Mouse (Mus musculus): Measurements from ENCODE around the gene AU022252. TPM values are rescaled to one million over a fixed set of nuclear protein-coding genes. Genes with fewer than 3 reads are reported as not detected.

AU022252 gene
- polyA plus RNA-seq, 1 experiment: 17.1 TPM

DNA sequence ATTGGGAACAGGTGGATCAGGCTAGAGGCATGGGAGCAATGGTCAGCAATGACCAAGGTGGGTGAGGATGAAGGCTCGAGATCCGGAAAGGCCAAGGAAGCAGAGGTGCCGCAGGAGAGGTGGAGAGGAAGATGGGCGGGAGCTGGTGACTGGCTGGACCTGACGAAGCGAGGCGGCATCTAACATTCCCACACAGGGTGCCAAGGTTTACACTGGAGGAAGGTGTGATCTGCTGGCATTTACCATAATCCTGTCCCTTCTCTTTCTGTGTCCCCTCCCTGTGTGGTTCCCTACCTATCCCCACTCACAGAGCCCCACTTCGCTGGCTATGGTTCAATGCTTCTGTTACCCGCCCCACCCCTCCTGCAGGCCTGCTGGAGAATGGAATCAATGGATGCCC, 13.4 kb upstream of the AU022252 start:
- Histone ChIP-seq H3K4me3 (ENCODE audit: insufficient read depth, low read length) (no peak overlapping the region), H3K4me1 (ENCODE audit: control insufficient read depth, insufficient read depth, low read length) (no peaks in the 10 kb centered on the region), H3K27ac (ENCODE audit: insufficient read depth, low read length) (no peak overlapping the region)
- TF ChIP-seq CTCF (IDR thresholded peaks at IDR 0.05; ENCODE audit: borderline replicate concordance, insufficient read depth, low read length): no peak
- TF ChIP-seq POLR2A (IDR thresholded peaks at IDR 0.05; ENCODE audit: low read depth, low read length): no peak

- H3K4me1 ChIP-seq (ENCODE audit: control insufficient read depth, insufficient read depth, low read length): no peaks in the 10 kb centered on the region
- no peak overlapping the region for H3K4me3 ChIP-seq (ENCODE audit: insufficient read depth, low read length)
- H3K27ac ChIP-seq (ENCODE audit: insufficient read depth, low read length): no peak overlapping the region
- TF ChIP-seq CTCF (IDR thresholded peaks at IDR 0.05; ENCODE audit: borderline replicate concordance, insufficient read depth, low read length) (no peak), POLR2A (IDR thresholded peaks at IDR 0.05; ENCODE audit: low read depth, low read length) (no peak)
Measured at GRCm38 (mm10) chr4:119245556-119245955, 13.0 kb upstream of the AU022252 start.

DNA sequence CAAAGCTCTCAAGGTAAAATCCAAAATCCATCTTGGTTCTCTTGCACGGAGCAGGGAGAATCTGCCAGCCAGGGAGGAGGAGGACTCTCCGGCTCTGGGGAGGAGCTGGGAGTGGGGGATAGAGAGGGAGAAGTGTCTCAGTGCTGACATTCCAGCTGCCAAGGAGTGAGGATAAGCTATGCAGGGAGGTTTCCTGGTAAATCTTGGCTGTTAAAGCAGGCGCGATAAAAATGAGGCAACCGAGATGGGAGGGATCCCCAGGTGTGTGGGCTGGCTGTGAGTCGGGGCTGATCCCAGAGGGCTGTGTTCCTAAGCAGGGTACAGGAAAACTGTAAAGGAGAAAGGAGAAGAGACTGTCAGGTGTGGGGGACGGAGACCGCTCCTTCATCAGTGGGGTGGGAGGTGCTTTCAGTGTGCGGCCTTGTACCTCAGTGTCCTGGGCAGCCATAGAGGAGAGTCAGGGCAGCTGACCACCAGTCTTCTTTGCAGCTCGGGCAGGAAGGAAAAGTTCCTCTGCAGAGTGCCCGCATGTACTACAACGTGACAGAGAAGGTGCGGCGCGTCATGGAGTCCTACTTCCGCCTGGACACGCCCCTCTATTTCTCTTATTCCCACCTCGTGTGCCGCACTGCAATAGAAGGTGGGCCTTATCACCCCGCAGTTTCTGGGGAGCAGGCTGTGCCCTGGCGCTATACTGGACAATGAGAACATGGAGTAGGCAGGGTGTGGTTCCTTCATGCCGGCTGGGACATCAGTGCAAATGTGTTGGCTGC, 12.1 kb upstream of the AU022252 start:
- no peak overlapping the region for H3K4me3 ChIP-seq (ENCODE audit: insufficient read depth, low read length)
- no peaks in the 10 kb centered on the region for H3K4me1 ChIP-seq (ENCODE audit: control insufficient read depth, insufficient read depth, low read length)
- TF ChIP-seq POLR2A (IDR thresholded peaks at IDR 0.05; ENCODE audit: low read depth, low read length): no peak
- no peak for TF ChIP-seq CTCF (IDR thresholded peaks at IDR 0.05; ENCODE audit: borderline replicate concordance, insufficient read depth, low read length)
- H3K27ac ChIP-seq (ENCODE audit: insufficient read depth, low read length): no peak overlapping the region

DNA sequence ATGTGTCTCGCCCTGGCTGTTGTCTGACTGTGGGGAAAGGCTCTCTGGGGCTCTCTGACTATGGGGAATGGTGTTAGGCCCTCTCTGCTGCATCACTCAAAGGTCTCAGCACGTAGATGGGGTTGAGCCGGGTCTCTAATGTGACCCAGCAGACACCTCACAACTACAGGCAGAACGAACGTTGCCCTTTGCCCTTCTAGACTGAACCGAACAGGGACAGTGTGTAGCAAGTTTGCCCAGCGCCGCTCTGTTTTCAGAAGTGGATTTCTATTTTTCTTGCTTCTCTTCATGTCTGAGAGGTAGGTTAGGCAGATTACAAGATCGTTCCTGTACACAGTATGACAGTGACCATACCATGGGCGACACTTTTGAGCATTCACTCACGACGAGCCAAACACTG, 10.1 kb upstream of the AU022252 start:
- Histone ChIP-seq H3K27ac (ENCODE audit: insufficient read depth, low read length) (no peak overlapping the region), H3K4me3 (ENCODE audit: insufficient read depth, low read length) (no peak overlapping the region), H3K4me1 (ENCODE audit: control insufficient read depth, insufficient read depth, low read length) (no peaks in the 10 kb centered on the region)
- TF ChIP-seq CTCF (IDR thresholded peaks at IDR 0.05; ENCODE audit: borderline replicate concordance, insufficient read depth, low read length): no peak
- no peak for TF ChIP-seq POLR2A (IDR thresholded peaks at IDR 0.05; ENCODE audit: low read depth, low read length)

- H3K4me1 ChIP-seq (ENCODE audit: control insufficient read depth, insufficient read depth, low read length): no peaks in the 10 kb centered on the region
- H3K27ac ChIP-seq (ENCODE audit: insufficient read depth, low read length): no peak overlapping the region
- no peak overlapping the region for H3K4me3 ChIP-seq (ENCODE audit: insufficient read depth, low read length)
- TF ChIP-seq POLR2A (IDR thresholded peaks at IDR 0.05; ENCODE audit: low read depth, low read length) (no peak), CTCF (IDR thresholded peaks at IDR 0.05; ENCODE audit: borderline replicate concordance, insufficient read depth, low read length) (peak; percentile 48; the same call in 1 of the 2 replicates)
Measured at GRCm38 (mm10) chr4:119241664-119242063, 9.2 kb upstream of the AU022252 start.

DNA sequence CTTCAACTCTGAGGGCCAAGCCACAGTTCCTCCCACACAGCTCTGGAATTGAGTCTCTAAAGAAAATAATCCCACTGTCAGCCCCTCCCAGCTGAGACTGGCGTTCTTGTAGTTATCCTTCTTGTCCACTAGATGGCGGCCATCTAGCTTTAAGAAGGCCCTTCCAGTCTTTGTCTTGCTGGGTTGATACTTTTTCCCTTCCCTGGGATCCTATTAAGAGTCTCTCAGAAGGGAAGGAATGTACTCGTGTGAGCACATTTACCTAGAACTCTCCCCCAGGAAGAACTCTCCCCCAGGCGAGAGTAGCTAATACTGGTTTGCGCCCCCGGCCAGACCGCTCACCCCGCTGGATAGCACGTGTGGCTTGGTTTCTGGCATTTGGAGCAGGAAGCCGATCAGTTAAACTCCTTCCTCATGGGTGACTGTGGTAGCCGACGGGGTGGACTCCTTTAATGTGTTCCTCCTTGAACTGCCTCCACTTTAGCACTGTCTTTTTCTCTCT, 6.7 kb upstream of the AU022252 start:
- H3K4me1 ChIP-seq (ENCODE audit: control insufficient read depth, insufficient read depth, low read length): 0 out of 2 replicates have a peak, but pooled peaks cover 3% of the 10 kb centered on the region
- H3K27ac ChIP-seq (ENCODE audit: insufficient read depth, low read length): no peak overlapping the region; the same call in 1 of the 2 replicates
- H3K4me3 ChIP-seq (ENCODE audit: insufficient read depth, low read length): no peak overlapping the region
- no peak for TF ChIP-seq POLR2A (IDR thresholded peaks at IDR 0.05; ENCODE audit: low read depth, low read length)
- no peak for TF ChIP-seq CTCF (IDR thresholded peaks at IDR 0.05; ENCODE audit: borderline replicate concordance, insufficient read depth, low read length)

DNA sequence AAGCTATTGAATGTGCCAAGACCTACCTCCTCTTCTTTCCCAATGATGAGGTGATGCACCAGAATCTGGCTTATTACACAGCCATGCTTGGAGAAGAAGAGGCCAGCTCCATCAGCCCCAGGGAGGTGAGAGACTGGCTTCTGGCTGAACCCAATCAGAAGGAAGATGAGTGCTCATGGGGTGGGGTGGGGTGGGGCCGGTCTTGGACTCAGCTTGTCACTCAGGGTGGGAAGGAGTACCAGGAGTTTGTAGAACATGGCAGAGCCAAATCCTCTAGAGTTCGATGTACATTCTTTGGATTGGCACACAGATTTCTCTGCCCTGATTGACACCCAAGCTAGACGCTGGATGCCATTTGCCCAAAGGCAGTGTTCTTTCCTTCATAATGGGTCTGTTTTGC, 6.1 kb upstream of the AU022252 start:
- H3K4me3 ChIP-seq (ENCODE audit: insufficient read depth, low read length): no peak overlapping the region
- no peak for TF ChIP-seq CTCF (IDR thresholded peaks at IDR 0.05; ENCODE audit: borderline replicate concordance, insufficient read depth, low read length)
- no peak for TF ChIP-seq POLR2A (IDR thresholded peaks at IDR 0.05; ENCODE audit: low read depth, low read length)
- H3K4me1 ChIP-seq (ENCODE audit: control insufficient read depth, insufficient read depth, low read length): 0 out of 2 replicates have a peak, but pooled peaks cover 3% of the 10 kb centered on the region
- peak overlapping the region; percentile 82 for H3K27ac ChIP-seq (ENCODE audit: insufficient read depth, low read length)

DNA sequence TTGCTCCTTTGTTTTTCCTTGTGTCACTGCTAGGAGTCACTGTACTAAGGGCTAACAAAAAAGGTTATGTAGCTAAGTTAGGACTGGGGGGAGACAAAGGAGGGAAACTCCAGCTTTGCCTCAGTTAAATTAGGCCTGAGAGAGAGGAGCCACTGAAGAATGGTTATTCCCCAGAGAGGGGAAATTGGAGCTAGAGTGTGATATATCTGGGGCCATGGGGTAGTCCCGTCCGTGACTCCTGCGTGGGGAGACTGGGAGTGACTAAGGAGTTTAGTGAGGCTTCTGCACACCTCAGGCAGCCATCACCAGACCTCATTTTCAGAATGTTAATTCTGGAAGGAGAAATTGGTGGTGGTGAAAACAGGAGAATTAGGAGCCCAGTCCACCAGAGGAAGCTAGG, 1.8 kb upstream of the AU022252 start:
- Histone ChIP-seq H3K4me3 (ENCODE audit: insufficient read depth, low read length) (peak overlapping the region; percentile 82), H3K4me1 (ENCODE audit: control insufficient read depth, insufficient read depth, low read length) (0 out of 2 replicates have a peak, but pooled peaks cover 3% of the 10 kb centered on the region), H3K27ac (ENCODE audit: insufficient read depth, low read length) (0 out of 2 replicates have a peak overlapping the region, but pooled peaks have one; percentile 73)
- TF ChIP-seq CTCF (IDR thresholded peaks at IDR 0.05; ENCODE audit: borderline replicate concordance, insufficient read depth, low read length): no peak
- no peak for TF ChIP-seq POLR2A (IDR thresholded peaks at IDR 0.05; ENCODE audit: low read depth, low read length)

DNA sequence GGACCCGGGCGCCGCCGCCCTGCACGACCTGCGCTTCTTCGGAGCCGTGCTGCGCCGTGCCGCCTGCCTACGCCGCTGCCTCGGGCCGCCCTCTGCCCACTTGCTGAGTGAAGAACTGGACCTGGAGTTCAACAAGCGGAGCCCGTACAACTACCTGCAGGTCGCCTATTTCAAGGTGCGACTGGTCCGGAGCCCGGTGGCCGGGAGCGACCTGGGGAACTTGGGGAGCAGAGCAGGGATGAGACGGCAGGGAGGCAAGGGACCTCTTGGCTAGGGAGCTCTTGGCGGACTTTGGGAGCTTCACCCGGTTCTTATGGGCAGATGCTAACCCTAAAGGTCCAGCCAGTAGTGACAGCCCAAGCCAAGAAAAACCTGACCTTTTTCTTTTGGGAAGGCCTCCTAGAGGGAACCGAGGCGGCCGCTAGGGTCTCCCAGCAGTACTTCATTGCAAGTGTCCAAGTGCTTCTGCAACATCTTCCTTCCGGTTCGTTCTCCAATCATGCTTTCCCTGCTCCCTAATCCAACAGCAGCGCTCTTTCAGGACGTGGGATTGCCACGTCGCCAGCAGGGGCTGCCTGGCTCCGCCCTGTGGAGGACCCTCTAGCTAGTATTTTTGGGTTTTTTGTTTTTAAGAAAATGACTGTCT, 867 bp upstream of the AU022252 start:
- peak overlapping the region; percentile 73 for H3K27ac ChIP-seq (ENCODE audit: insufficient read depth, low read length)
- peak; percentile 85 for TF ChIP-seq POLR2A (IDR thresholded peaks at IDR 0.05; ENCODE audit: low read depth, low read length)
- no peak for TF ChIP-seq CTCF (IDR thresholded peaks at IDR 0.05; ENCODE audit: borderline replicate concordance, insufficient read depth, low read length)
- 0 out of 2 replicates have a peak, but pooled peaks cover 3% of the 10 kb centered on the region for H3K4me1 ChIP-seq (ENCODE audit: control insufficient read depth, insufficient read depth, low read length)
- H3K4me3 ChIP-seq (ENCODE audit: insufficient read depth, low read length): peak overlapping the region; percentile 82

- no peak overlapping the region for H3K4me3 ChIP-seq (ENCODE audit: insufficient read depth, low read length)
- no peaks in the 10 kb centered on the region for H3K4me1 ChIP-seq (ENCODE audit: control insufficient read depth, insufficient read depth, low read length)
- TF ChIP-seq CTCF (IDR thresholded peaks at IDR 0.05; ENCODE audit: borderline replicate concordance, insufficient read depth, low read length) (no peak), POLR2A (IDR thresholded peaks at IDR 0.05; ENCODE audit: low read depth, low read length) (no peak)
- H3K27ac ChIP-seq (ENCODE audit: insufficient read depth, low read length): no peak overlapping the region
Measured at GRCm38 (mm10) chr4:119226751-119227150, 5.8 kb downstream of the AU022252 start.
